Mouse (Mus musculus): Measurements from ENCODE around the gene Wdr82. TPM values are rescaled to one million over a fixed set of nuclear protein-coding genes. Genes with fewer than 3 reads are reported as not detected.
A peak's percentile ranks its signal among the peaks of the same experiment; 100 is the strongest.

Wdr82 gene
- polyA plus RNA-seq, 1 experiment, result 140 TPM

GRCm38 (mm10) chr9:106192998-106193397 is 22.3 kb downstream of the Wdr82 start:
- Histone ChIP-seq H3K4me3 (replicated peaks; ENCODE audit: insufficient read depth, low read depth, low read length) (no peak overlapping the region), H3K4me1 (ENCODE audit: control insufficient read depth, insufficient read depth, low read length) (peaks cover 27% of the 10 kb centered on the region), H3K27me3 (ENCODE audit: control insufficient read depth, insufficient read depth, low read length) (no peaks in the 10 kb centered on the region), H3K27ac (ENCODE audit: insufficient read depth, low read length) (no peak overlapping the region; the same call in 1 of the 2 replicates)
- TF ChIP-seq POLR2A (IDR thresholded peaks at IDR 0.05; ENCODE audit: borderline replicate concordance, insufficient read depth, low read length), result no peak
- no peak for TF ChIP-seq CTCF (IDR thresholded peaks at IDR 0.05; ENCODE audit: borderline replicate concordance, insufficient read depth, low read depth, low read length)
- 91% methylated on average over 1 of the region's 1 CpGs for WGBS
- no peak for DNase-seq

DNA sequence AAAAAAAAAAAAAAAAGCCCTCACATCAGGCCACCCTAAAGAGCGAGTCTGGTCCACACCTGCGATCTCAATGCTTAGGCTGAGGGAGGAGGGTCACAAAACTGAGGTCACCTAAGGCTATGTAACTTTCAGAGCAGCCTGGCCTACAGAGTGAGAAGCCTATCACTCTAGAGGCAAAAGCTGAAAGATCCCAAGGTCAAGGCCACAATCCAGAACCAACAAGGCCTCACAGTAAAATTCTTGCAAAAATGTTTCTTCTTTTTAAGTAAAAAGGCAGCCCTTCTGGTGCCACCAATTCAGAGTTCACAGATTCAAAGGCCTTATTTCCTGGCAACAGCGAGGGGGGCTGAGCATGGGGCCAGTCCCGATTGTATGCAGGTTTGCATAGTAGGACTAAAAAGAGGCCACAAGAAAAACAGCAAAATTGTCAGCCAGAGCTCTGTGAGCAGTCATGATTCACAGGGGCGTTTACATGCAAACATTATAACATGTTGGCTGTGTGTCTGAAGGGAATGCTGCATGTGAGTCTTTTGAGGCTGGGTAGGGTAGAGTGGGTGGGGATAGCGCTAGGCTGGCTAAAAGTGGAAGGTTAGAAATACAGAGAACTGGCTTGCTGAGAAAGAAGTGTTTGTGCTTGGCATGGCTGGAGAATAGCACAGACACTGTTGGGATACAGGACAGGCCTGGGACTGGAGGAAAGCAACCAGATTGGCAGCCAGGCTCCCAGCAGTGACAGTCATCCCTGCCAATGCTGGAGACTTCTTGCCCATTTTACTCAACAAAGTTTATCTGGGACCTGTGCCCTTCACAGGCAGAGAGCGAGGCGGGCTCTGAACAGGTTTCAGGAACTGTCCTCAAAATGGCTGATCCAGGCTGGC is 23.4 kb downstream of the Wdr82 start:
- DNase-seq, result peak; percentile 71 to 82
- H3K27me3 ChIP-seq (ENCODE audit: control insufficient read depth, insufficient read depth, low read length), result no peaks in the 10 kb centered on the region
- peaks cover 24% of the 10 kb centered on the region for H3K4me1 ChIP-seq (ENCODE audit: control insufficient read depth, insufficient read depth, low read length)
- no peak overlapping the region for H3K4me3 ChIP-seq (replicated peaks; ENCODE audit: insufficient read depth, low read depth, low read length)
- no peak for TF ChIP-seq CTCF (IDR thresholded peaks at IDR 0.05; ENCODE audit: borderline replicate concordance, insufficient read depth, low read depth, low read length)
- TF ChIP-seq POLR2A (IDR thresholded peaks at IDR 0.05; ENCODE audit: borderline replicate concordance, insufficient read depth, low read length), result no peak
- peak overlapping the region; percentile 27 for H3K27ac ChIP-seq (ENCODE audit: insufficient read depth, low read length)
- WGBS, result 49% methylated on average over 8 of the region's 8 CpGs

DNA sequence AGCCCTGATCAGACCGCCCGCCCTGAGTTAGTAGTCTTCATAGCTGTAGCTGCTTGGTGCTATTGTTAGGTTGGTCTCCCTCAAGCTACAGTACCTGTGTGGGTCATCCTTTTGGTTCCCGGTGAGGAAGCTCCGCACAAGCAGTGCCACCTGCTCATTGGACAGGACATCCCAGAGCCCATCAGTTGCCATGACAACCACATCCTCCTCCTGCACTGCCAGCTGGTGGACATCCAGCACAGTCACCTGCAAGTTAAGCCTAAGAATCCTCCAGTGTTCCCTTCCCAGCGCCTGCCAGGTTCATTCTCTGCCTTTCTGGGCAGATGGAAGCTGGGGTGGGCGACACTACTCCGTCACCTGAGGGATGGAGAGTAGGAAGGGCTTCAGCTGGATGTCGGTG is 25.0 kb downstream of the Wdr82 start:
- no peaks in the 10 kb centered on the region for H3K27me3 ChIP-seq (ENCODE audit: control insufficient read depth, insufficient read depth, low read length)
- peaks cover 28% of the 10 kb centered on the region for H3K4me1 ChIP-seq (ENCODE audit: control insufficient read depth, insufficient read depth, low read length)
- no peak overlapping the region for H3K4me3 ChIP-seq (replicated peaks; ENCODE audit: insufficient read depth, low read depth, low read length)
- WGBS, result 25% methylated on average over 8 of the region's 8 CpGs
- H3K27ac ChIP-seq (ENCODE audit: insufficient read depth, low read length), result peak overlapping the region; percentile 56
- peak; percentile 78 to 90 for DNase-seq
- TF ChIP-seq POLR2A (IDR thresholded peaks at IDR 0.05; ENCODE audit: borderline replicate concordance, insufficient read depth, low read length), result no peak
- TF ChIP-seq CTCF (IDR thresholded peaks at IDR 0.05; ENCODE audit: borderline replicate concordance, insufficient read depth, low read depth, low read length), result no peak

DNA sequence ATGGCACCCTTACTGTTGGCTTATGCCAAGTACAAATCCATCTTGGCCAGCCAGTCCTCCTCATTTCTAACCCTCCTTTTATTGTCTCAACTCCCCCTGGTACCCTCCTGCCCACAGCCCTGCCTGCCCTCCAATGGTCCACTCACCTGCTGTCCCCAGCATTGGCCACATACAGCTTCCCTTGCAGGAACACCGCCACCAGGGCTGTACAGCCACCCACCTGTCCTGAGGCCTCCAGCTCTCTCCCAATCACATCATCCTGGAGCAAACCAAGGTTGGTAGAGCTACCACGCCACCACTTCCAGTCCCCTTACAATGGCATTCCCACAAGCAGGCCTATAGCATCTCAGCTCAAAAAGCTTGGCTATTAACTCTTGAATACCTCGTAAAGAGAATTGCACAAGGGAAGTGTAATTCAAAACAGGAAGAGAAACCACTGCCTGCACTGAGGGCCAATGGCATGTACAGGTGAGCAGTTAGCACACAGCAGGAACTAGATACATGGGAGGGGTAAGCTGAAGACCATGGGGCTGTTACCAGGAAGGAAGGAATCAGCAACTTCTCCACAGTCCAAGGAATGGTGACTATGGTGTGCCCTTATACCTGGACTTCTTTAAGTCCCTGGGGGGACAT is 26.5 kb downstream of the Wdr82 start:
- H3K4me3 ChIP-seq (replicated peaks; ENCODE audit: insufficient read depth, low read depth, low read length), result no peak overlapping the region
- TF ChIP-seq POLR2A (IDR thresholded peaks at IDR 0.05; ENCODE audit: borderline replicate concordance, insufficient read depth, low read length) (no peak), CTCF (IDR thresholded peaks at IDR 0.05; ENCODE audit: borderline replicate concordance, insufficient read depth, low read depth, low read length) (no peak)
- 98% methylated on average over 3 of the region's 3 CpGs for WGBS
- peaks cover 30% of the 10 kb centered on the region for H3K4me1 ChIP-seq (ENCODE audit: control insufficient read depth, insufficient read depth, low read length)
- no peaks in the 10 kb centered on the region for H3K27me3 ChIP-seq (ENCODE audit: control insufficient read depth, insufficient read depth, low read length)
- no peak for DNase-seq
- no peak overlapping the region for H3K27ac ChIP-seq (ENCODE audit: insufficient read depth, low read length)

DNA sequence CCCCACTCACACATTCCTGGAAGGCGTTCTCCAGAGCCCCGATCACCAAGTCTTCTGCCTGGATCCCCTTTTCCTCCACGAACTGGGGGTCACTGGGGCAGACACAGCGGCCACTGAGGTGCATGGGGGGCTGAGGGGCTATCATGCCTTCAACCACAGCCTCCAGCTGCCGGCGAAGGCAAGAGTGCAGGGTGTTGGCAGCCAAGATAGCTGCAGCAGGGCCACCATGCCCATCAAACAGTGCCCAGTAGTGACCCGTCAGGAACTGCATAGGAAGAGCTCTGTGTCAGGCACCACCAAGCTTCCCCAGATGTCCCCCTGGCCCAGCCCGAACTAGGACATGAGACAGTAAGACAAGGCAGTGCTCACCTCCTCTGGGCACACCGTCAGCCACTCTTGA is 27.0 kb downstream of the Wdr82 start:
- Histone ChIP-seq H3K4me1 (ENCODE audit: control insufficient read depth, insufficient read depth, low read length) (peaks cover 32% of the 10 kb centered on the region), H3K4me3 (replicated peaks; ENCODE audit: insufficient read depth, low read depth, low read length) (no peak overlapping the region), H3K27me3 (ENCODE audit: control insufficient read depth, insufficient read depth, low read length) (no peaks in the 10 kb centered on the region), H3K27ac (ENCODE audit: insufficient read depth, low read length) (no peak overlapping the region)
- DNase-seq, result no peak
- TF ChIP-seq CTCF (IDR thresholded peaks at IDR 0.05; ENCODE audit: borderline replicate concordance, insufficient read depth, low read depth, low read length) (no peak), POLR2A (IDR thresholded peaks at IDR 0.05; ENCODE audit: borderline replicate concordance, insufficient read depth, low read length) (no peak)
- 93% methylated on average over 9 of the region's 9 CpGs for WGBS

- Histone ChIP-seq H3K4me3 (replicated peaks; ENCODE audit: insufficient read depth, low read depth, low read length) (peak overlapping the region; percentile 87), H3K27ac (ENCODE audit: insufficient read depth, low read length) (peak overlapping the region; percentile 48), H3K27me3 (ENCODE audit: control insufficient read depth, insufficient read depth, low read length) (no peaks in the 10 kb centered on the region), H3K4me1 (ENCODE audit: control insufficient read depth, insufficient read depth, low read length) (peaks cover 31% of the 10 kb centered on the region)
- TF ChIP-seq POLR2A (IDR thresholded peaks at IDR 0.05; ENCODE audit: borderline replicate concordance, insufficient read depth, low read length), result 0 out of 2 replicates have a peak, but pooled peaks have one; percentile 19
- TF ChIP-seq CTCF (IDR thresholded peaks at IDR 0.05; ENCODE audit: borderline replicate concordance, insufficient read depth, low read depth, low read length), result no peak
- 2% methylated on average over 51 of the region's 51 CpGs for WGBS
- DNase-seq, result peak; percentile 48 to 60
These were observed 28.3 kb downstream of the Wdr82 start for GRCm38 (mm10) chr9:106198962-106199458.

DNA sequence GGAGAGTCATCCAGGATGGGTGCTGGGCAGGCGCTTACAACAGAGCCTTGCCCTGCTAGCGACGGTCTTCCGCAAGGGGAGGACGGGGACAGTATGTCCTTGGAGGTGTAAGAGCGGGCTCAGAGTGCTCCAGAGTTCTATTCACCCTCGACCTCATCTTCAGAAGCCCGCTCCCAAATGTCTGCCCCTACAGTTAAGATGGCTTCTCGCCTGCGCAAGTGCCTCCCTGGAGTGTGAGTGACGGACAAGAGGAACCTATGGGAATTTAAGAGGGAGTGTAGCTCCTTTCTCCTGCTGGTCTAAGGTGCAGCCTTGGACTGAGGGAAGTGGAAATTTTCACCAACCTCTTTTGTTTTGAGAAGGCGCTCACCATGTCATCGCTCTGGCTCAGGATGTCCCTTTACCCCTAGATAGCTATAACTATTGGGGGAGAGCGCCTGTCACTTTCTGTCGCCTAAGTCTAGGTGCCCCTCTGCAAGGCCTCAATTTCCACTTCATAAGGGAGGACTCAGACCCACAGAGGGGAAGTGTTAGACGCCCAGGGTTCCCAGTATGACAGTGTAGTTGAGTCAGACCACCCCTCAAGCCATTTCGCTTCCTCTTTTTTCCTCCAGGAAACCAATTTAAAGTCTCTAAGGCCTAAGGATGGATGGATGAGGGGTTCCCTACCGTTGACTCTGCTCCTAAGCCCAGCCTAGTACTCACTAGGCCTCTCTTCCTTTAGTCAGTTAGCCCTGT is 29.0 kb downstream of the Wdr82 start, which contains the start of gene Ppm1m:
Ppm1m (minus strand) TSS at position 212 of the 738 bp plus-strand sequence.
- WGBS, result 74% methylated on average over 18 of the region's 18 CpGs
- H3K27me3 ChIP-seq (ENCODE audit: control insufficient read depth, insufficient read depth, low read length), result no peaks in the 10 kb centered on the region
- DNase-seq, result no peak
- peaks cover 33% of the 10 kb centered on the region for H3K4me1 ChIP-seq (ENCODE audit: control insufficient read depth, insufficient read depth, low read length)
- TF ChIP-seq POLR2A (IDR thresholded peaks at IDR 0.05; ENCODE audit: borderline replicate concordance, insufficient read depth, low read length), result no peak
- no peak for TF ChIP-seq CTCF (IDR thresholded peaks at IDR 0.05; ENCODE audit: borderline replicate concordance, insufficient read depth, low read depth, low read length)
- H3K27ac ChIP-seq (ENCODE audit: insufficient read depth, low read length), result peak within 1 kb of the TSS; percentile 48
- H3K4me3 ChIP-seq (replicated peaks; ENCODE audit: insufficient read depth, low read depth, low read length), result peak within 1 kb of the TSS; percentile 87
